Mouse (Mus musculus): ENCODE measurements around the gene Tefm.
"Not testable (repeated sequence)": the region's sequence is repeated elsewhere in the genome, so short reads cannot be mapped to it uniquely, and the experiment has no call there.

Gene Tefm

DNA sequence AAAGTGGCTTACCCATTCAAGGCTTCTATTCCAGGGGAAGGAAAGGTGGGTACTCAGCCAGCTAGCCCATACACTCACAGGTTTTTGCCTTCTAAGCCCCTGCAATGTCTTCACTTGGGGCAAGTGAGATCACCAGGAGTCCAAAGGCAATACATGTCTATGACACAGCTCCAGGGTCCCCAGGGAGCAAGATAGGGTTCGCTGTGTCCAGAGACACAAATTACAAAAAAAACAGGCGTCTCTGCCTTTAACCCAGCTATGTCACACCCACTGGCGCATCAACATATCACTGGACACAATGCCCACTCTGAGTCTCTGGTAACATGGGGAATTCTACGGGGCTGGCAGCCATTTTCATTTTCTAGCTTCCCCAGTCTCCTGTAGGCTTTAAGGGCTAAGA lies 14.0 kb upstream of the Tefm start:
- no peak for DNase-seq

DNA sequence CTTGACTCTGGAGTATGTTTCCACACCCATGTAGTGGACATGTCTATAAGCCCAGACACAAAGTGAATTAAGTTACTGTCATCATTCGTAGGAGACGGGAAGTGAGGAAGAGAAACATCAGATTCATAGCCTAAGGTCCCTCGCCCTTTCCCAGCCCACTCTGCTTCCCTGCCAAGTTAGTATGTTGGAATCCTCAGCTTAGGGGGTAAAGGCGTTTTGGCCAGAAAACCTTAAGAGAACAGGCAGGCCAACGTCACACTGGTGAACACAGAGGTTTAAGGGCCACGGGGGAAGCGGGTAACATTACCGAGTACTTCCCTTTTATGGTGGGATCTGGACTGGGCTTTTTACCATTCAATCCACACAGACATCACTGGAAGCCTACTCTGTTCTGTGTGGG lies 13.6 kb upstream of the Tefm start:
- no peak for DNase-seq

DNA sequence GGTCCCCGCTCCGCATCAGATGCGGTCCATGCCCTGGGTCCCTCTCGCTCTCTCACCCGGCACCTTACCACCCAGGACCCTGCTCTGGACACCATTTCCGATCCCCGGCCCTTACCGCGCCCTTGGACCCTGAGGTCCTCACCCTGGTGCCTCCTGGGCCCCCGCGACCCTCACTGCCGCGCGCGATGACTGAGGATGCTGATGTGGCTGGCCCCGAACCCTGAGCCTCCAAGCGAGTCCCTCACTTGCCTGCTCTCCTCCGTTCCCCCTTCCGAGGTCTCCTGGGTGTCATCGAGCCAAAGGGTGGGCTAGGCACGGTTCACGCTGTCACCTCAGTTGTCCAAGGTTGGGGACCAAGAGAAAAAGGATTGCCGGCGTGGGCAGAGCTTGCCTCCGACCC lies 12.5 kb upstream of the Tefm start:
- DNase-seq = no peak

DNA sequence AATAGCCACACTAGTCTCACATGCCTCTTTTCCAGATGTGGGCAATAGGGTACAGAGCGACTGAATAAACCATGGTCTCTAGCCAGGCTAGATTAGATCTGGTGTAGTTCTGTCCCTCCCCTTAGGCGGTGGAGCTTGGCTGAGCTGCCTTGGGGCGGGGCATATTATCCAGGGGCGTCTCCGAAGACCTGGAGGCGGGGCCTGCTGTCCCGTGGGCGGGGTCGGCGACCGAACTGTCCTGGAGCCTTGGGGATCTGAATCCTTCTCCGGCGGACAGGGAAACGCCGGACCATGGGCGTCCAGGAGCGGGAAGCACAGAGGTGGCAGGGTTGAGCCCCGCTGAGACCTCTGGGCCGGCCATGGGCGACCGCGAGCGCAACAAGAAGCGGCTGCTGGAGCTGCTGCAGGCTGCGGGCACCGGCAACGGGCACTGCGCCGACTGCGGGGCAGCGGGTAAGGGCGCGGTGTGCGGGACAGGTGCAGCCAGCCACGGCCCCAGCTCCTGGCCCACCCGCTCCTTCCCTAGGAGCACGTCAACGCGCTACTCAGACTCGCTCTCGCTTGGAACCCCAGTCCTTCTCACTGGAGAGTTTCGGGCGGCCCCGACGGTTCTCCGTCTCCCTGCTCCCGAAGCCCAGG lies 12.0 kb upstream of the Tefm start, which contains the start of gene Adap2:
Gene Adap2, plus strand, starts transcription at position 249 of the 639 bp plus-strand sequence.
- peak; percentile 90 for DNase-seq

DNA sequence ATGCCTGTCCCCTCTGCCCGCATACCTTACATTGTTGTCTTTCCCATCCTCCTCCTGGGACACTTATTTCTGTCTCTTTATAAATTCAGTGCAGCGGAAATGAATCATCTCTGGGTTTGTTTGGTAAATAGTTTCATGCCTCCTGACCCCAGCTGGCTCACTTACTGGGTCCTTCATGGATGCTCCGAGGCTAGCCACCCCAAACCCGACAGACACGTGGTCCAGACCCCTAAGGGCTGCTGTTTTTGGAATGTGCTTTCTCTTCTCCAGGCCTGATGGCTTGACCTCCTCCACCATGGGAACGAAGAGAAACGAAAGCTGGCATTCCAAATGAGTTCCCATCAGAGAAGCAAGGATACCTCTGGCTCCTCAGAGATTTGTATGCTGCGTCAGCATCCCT lies 10.4 kb upstream of the Tefm start:
- no peak for DNase-seq

DNA sequence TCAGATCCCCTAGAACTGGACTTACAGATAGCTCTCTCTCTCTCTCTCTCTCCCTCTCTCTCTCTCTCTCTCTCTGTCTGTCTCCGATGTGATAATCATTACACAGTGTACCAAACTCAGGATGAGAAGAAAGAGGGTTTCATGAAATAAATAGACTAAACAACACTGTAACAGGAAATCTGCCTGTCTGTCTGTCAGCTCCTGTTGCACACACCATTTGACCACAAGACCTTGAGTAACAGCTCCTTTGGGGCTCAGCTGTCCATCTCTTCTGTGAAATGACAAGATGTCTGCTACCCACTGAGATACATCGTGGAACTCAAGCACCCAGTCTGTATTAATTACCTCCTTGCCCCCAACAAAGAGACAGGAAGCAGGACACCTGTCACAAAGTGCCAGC lies 9.6 kb upstream of the Tefm start:
- DNase-seq = no peak

DNA sequence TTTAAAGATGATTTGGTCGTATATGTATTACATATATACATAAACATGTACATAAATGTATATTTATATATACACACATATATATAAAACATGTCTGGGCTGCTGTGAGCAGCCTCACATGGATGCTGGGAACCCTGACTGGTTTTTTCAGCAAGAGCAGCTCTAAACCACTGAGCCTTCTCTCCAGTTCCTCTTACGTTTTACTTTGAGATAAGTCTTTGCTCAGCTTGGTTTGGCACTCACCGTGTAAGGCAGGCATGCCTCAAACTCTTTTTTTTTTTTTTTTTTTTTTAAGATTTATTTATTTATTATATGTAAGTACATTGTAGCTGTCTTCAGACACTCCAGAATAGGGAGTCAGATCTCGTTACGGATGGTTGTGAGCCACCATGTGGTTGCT lies 8.6 kb upstream of the Tefm start:
- no peak for DNase-seq

DNA sequence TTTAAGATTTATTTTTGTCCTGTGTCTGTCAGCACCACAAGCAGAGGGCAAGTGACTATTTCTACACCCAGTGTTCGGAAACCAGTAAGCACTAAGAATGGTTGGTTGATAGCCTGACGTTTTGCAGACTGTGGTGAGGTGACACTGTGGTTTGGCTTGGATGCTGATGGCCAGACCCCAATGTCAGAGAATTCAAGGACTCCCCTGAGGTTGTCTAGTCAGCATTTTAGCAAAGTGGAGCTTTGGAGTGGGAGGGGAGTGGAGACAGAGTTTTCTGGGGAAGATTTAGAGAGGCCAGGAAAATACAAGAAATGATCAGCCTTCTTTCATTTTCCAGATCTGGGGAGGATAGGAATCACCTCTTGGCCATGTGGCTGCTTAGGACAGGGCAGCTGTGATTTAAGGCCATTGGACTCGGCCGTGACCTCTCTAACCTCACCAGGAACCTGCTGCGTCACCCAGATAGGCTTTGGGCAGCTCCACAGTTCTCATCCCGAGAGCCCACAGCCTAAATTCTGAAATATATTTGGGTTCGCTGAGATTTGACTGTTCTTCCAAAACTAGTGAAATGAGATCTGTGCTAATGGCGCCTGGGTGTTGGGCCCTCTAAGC lies 7.5 kb upstream of the Tefm start:
- no peak for DNase-seq

DNA sequence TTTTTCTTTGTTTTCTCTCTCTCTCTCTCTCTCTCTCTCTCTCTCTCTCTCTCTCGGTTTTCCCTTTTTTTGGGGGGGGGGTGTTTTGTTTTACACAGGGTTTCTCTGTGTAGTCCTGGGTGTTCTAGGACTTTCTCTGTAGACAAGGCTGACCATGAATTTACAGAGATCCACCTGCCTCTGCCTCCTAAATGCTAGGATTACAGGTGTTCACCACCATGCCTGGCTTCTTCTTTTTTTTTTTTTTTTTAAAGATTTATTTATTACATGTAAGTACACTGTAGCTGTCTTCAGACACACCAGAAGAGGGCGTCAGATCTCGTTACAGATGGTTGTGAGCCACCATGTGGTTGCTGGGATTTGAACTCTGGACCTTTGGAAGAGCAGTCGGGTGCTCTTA lies 7.0 kb upstream of the Tefm start:
- DNase-seq = not testable (repeated sequence)

DNA sequence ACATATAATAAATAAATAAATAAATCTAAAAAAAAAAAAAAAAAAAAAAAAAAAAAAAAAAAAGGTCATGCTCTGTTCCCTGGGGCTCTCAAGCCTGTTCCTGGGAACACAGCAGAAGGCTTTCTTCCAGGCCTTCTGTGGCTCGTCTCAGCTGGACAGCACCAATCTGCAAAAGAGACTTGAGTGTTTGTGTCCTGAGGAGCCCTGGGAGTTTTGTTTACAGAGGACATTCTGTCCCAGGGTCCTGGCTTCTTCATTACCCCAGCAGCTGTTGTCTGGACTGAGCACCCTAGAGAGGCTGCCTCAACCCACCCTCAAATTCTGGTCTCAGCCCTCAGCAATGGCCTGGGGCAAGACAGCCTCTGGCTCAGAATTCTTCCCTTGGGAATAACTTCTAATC lies 6.3 kb upstream of the Tefm start:
- no peak for DNase-seq

DNA sequence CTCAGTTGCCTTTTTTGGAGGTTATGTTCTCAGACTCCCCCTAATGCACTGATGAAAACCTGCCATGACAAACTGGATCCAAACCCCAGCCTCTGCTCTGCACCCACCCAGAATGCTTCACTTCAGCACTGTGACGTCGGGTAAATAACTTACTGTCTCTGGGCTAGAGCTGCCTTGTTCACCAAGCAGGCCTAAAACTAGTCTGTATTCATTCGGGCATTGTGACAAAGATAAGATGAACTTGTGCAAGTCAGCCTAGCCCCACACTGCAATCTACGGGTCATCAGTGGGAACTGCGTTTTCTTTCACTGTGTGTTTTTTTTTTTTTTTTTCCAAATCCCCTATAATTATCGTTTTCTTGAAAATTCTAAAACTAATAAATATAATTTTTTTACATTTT lies 5.8 kb upstream of the Tefm start:
- no peak for DNase-seq

DNA sequence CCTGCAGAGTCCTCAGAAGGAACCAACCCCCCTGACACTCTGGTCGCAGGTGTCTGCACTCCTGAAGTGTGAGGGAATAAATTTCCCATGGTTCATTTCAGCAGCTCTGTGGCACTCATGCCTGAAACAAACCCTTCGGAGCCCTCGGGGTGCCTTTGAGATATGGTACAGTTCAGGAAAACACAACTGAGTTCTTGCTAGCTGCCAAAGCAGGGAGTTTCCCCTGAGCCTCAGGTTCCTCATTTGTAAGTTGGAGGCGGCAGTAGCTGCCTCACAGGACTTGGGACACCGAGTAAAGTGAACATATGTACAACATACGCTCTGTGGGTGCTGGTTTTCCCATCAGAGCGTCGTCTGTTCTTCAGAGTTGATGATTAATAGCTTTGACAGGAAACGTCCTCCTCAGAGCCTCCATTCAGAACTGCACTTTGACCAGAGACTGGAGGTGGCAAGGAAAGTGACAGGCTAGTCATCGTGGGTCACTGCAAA lies 3.9 kb upstream of the Tefm start:
- peak; percentile 26 for DNase-seq

DNA sequence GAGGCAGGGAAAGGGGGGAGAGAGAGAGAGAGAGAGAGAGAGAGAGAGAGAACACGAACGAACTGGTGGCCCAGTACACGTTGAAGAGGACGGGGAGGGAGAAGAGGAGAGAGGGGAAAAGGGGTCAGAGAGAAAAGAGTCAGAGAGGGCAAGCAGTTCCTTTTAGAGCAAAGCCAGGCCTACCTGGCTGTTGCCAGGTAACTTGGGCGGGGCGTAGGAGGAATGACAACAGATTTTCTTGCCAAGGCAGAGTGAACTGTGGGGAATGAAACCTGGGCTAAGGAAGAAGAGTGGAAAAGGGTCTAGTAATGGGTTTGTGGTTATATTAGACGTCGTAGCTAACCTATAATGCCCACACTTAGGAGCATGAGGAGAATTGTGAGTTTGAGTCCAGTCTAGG lies 897 bp upstream of the Tefm start:
- DNase-seq = no peak

DNA sequence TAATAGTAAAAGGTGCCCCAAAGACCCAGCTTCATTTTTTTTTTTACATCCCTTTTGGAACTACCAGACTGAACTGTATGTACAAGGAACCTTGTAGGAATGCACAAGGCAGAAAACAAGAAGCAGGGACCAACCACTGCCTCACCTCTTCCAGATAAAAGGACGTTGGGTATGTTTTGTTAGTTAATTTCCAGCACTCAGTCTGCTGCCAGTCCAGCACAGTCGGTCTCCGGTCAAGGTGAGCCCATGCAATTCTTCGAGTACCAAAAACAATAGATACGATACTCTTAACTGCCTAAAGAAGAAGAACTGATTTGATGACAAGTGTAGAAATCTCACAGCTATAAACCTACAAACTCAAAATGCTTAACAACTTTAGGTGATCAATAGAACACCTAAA lies 4.2 kb downstream of the Tefm start:
- no peak for DNase-seq

DNA sequence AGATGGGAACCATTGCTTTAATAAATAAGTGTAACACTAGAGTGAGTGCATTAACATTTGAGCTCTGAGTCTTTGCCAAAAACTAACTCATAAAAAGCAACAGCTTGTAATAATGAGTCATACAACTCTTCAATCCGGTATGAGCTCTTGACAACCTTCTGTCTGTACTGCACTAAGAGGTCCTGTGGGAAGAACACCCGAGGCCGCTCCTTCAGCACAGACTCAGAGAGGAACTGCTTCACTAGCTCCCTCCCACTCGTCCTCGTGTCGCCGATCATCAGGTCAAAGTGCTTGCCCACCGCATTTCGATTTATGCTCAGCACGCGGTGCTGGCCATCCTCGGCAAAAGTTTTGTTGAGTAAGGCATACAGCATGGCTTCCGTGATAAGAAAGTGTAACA lies 5.2 kb downstream of the Tefm start:
- DNase-seq = no peak

DNA sequence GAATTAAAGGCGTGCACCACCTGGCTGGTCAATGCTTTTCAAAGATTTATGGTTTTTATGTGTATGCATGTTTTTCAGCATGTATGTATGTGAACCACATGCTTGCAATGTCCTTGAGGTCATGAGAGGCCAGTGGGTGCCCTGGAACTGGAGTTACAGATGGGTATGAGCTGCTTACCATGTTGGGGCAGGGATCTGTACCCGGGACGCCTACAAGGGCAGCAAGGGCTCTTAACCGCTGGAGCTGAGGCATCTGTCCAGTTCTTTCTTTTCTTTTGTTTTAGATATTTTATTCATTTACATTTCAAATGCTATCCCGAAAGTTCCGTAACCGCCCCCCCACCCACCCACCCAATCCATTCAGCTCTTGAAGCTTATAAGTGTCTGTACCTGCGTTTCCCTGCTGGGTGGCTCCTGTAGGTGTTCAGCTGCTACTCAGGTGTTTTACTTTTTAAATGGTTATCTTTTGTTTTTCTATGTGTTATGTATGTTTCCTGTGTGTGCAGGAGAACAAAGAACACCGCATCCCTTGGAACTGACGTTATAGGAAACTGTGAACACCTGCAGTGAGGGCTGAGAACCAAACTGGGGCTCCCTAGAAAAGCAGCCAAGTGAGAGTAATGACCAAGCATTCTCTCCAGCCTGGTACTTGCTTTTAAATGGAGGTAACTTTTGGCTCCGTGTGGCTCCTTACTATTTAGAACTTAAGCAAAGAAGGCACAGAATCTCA lies 5.9 kb downstream of the Tefm start:
- DNase-seq = peak; percentile 45

DNA sequence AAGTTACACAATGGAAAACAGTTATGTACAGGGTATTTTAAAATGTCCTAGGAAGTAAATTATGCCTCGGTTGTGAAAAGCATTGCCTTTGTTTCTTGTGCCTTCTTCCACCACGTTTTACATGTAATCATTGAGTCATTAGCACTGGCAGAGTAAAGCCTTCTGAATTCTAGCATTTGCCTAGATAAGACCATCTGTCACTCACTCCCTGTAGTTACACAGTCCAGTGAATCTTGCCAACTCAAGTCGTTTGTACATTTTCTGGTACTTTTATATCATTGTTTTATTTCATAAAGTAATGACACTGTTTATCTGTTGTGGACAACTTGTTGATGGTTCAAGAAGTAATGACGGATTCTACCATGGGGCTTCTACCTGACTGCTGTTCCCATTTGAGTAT lies 7.2 kb downstream of the Tefm start:
- DNase-seq = no peak

DNA sequence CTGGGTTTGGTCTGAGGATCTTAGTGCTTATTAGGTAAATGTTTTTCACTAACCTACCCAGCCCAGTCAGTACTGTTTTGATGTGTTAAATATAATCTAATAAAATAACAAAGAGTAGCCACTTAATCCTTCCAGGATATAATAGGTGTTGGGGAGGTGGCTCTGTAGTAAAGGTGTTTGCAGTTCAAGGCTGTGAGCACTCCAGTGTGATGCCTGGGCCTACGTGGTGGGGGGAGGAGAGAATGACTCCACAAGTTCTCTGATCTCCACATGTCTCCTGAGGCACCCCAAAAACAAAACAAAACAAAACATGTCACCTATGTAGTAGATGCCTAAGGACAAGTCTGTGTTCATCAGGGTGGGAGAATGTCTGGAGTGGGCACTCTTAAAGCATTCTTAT lies 9.9 kb downstream of the Tefm start:
- no peak for DNase-seq

DNA sequence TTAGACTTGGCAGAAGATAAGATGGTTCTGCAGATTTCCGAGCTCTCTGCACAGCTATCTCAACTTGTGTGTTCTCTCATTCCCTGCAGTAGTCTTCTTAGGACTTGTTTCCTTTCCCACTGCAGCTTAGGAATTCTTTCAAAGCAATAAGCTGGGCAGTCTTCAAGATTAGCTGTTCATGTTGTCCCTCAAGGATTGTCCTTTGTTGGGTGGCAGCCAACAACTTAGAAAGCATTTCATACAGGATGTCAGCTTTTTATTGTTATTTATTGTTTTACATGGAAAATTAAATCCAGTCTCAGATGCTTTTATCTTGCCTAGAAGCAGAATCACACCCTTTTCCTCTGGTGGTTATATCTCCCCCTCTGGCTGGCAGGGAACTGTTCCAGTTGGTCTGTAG lies 25.6 kb downstream of the Tefm start:
- no peak for DNase-seq

DNA sequence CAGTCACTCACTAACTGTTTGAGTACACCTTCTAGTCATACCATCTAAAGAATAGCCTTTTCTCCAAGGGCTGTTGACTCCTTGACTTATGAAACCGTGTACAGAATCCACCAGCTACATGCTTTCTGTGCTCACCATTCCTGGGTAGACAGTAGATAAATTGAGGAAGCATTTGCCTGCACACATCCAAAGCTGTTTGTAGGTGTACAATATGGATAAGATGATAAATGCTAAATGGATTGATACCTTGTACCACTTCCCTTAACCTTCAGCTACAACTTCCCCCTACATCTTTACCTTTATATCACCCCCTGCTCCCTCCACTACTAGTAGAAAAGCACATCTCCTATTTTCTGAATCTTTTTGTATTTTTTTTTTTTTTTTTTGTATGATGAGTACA lies 37.6 kb downstream of the Tefm start:
- no peak for DNase-seq

DNA sequence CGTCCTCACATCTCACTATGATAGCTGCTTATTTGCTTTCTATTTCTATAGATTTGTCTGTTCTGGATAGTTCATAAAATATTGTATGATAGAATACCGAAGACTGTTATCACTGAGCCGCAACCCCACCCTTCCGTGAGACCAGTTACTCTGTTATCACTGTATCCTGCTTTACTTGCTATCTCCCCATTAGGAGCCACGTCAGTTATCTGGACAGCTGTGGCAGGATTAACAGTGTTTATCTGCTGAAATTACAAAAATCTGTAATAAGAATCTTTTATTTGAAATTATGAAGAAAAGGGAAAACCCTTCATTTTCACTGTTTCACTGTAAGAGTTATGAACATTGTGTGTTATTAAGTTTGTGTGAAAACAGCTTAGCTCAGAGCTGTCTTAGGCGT lies 40.7 kb downstream of the Tefm start:
- no peak for DNase-seq

DNA sequence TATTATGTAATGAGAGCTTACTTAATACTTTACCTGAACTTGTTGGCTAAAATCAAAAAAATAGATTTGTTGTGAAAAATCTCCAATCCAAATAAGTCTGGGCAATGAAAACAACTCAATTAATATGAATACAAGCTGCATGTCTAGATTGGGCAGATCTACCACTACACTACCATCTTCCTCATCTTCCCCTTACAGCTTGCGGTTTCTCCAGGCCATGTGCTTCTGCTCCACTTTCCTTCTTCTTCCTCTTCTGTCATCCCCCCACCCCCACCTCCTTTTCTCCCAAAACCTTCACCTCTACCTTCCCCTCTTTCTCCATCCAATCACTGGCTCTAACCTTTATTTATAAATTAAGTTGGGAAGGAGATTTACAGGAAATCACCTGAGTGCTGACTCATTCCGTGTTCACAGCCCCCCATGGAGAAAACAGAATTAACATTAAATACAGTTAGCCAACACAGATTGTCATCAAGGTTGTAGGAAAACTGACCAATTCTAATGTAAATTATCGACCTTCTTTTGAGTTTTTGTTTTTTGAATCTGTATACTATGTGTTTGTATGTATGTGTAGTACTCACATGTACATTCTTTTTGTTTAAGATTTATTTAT lies 43.4 kb downstream of the Tefm start:
- DNase-seq = no peak

DNA sequence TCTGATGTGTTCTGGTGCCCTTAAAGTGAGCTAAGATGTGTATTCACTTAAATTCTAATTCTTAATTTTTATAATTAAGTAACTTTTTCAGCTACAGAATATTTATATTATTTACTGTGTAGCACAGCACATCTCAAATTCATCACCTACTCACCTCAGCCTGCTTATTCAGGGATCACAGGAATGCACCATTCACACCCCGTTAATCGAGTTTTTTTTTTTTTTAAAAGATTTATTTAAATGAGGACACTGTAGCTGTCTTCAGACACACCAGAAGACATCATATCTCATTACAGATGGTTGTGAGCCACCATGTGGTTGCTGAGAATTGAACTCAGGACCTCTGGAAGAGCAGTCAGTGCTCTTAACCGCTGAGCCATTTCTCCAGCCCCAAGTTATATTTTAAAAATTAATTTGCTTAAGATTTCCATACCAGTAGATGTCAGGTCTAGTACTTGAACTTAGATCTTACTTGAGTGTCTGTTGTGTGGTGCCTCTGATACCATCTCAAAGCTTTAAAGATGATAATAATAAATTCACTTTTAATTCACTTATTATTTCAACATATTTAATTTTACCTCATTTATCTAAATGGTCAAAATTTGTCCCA lies 51.3 kb downstream of the Tefm start:
- DNase-seq = no peak

DNA sequence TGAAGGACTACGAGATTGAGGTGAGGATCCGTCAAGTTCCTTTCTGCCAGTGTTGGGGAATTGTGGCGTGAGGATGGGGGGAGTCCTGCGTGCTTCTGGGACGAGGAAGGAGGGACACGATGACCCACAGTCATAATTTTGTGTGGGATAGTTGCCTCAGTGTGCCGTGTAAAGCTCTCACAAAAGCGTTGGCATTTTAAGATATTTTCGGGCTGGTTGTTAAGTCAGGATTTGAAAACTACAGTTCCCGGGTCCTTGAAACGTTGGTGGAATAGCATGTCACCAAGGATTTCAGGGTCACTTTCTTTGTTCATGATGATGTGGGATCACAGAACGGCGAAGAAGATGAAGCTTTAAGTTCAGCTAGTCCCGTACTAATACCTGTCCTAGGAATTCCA lies 52.2 kb downstream of the Tefm start:
- no peak for DNase-seq

Measured in thymus, postnatal 4 days (tissue).